Mouse (Mus musculus): ENCODE data around the gene Kcnj15. TPM values are rescaled to one million over a fixed set of nuclear protein-coding genes. Genes with fewer than 3 reads are reported as not detected.

Kcnj15 gene
- polyA plus RNA-seq, 1 experiment from 2014 or later = 2.4 TPM

GRCm38 (mm10) chr16:95283369-95283768, 26.0 kb downstream of the Kcnj15 start:
- Histone ChIP-seq H3K4me1 (peaks cover 4% of the 10 kb centered on the region; the same call in 1 of the 2 replicates), H3K4me3 (replicated peaks) (no peak overlapping the region), H3K27ac (no peak overlapping the region), H3K36me3 (no peaks in the 10 kb centered on the region), H3K27me3 (no peaks in the 10 kb centered on the region), H3K9ac (no peak overlapping the region), H3K9me3 (replicated peaks) (no peaks in the 10 kb centered on the region), H3K4me2 (no peak overlapping the region)
- WGBS = 86% methylated on average over 10 of the region's 10 CpGs
- no peak for ATAC-seq (replicated peaks; ENCODE audit: low FRiP score)

GRCm38 (mm10) chr16:95284085-95284727, 26.8 kb downstream of the Kcnj15 start:
- Histone ChIP-seq H3K9ac (no peak overlapping the region), H3K9me3 (replicated peaks) (no peaks in the 10 kb centered on the region), H3K36me3 (no peaks in the 10 kb centered on the region), H3K27ac (no peak overlapping the region), H3K4me1 (peaks cover 4% of the 10 kb centered on the region; the same call in 1 of the 2 replicates), H3K27me3 (no peaks in the 10 kb centered on the region), H3K4me3 (replicated peaks) (no peak overlapping the region), H3K4me2 (no peak overlapping the region)
- no peak for ATAC-seq (replicated peaks; ENCODE audit: low FRiP score)
- 80% methylated on average over 12 of the region's 12 CpGs for WGBS

GRCm38 (mm10) chr16:95285043-95285442, 27.7 kb downstream of the Kcnj15 start:
- Histone ChIP-seq H3K9ac (no peak overlapping the region), H3K27me3 (no peaks in the 10 kb centered on the region), H3K36me3 (no peaks in the 10 kb centered on the region), H3K4me3 (replicated peaks) (no peak overlapping the region), H3K27ac (no peak overlapping the region), H3K4me1 (peaks cover 4% of the 10 kb centered on the region; the same call in 1 of the 2 replicates), H3K9me3 (replicated peaks) (no peaks in the 10 kb centered on the region), H3K4me2 (no peak overlapping the region)
- 80% methylated on average over 4 of the region's 4 CpGs for WGBS
- no peak for ATAC-seq (replicated peaks; ENCODE audit: low FRiP score)

- H3K4me2 ChIP-seq = no peak overlapping the region
- no peak overlapping the region for H3K9ac ChIP-seq
- no peaks in the 10 kb centered on the region for H3K27me3 ChIP-seq
- no peaks in the 10 kb centered on the region for H3K9me3 ChIP-seq (replicated peaks)
- no peaks in the 10 kb centered on the region for H3K36me3 ChIP-seq
- no peak overlapping the region for H3K27ac ChIP-seq
- no peak overlapping the region for H3K4me3 ChIP-seq (replicated peaks)
- WGBS = 87% methylated on average over 4 of the region's 4 CpGs
- peaks cover 10% of the 10 kb centered on the region; the same call in 1 of the 2 replicates for H3K4me1 ChIP-seq
- no peak for ATAC-seq (replicated peaks; ENCODE audit: low FRiP score)
Observed at GRCm38 (mm10) chr16:95285767-95286166, 28.4 kb downstream of the Kcnj15 start.

GRCm38 (mm10) chr16:95287656-95288055, 30.3 kb downstream of the Kcnj15 start:
- no peak overlapping the region for H3K9ac ChIP-seq
- no peak overlapping the region for H3K4me2 ChIP-seq
- ATAC-seq (replicated peaks; ENCODE audit: low FRiP score) = peak; percentile 84
- no peaks in the 10 kb centered on the region for H3K36me3 ChIP-seq
- 69% methylated on average over 2 of the region's 2 CpGs for WGBS
- no peaks in the 10 kb centered on the region for H3K9me3 ChIP-seq (replicated peaks)
- H3K27ac ChIP-seq = peak overlapping the region; percentile 76
- no peaks in the 10 kb centered on the region for H3K27me3 ChIP-seq
- H3K4me1 ChIP-seq = peaks cover 20% of the 10 kb centered on the region
- H3K4me3 ChIP-seq (replicated peaks) = no peak overlapping the region

- 89% methylated on average over 3 of the region's 3 CpGs for WGBS
- Histone ChIP-seq H3K4me1 (peaks cover 20% of the 10 kb centered on the region), H3K9ac (no peak overlapping the region), H3K36me3 (no peaks in the 10 kb centered on the region), H3K9me3 (replicated peaks) (no peaks in the 10 kb centered on the region), H3K27ac (0 out of 2 replicates have a peak overlapping the region, but pooled peaks have one; percentile 15), H3K4me2 (no peak overlapping the region), H3K4me3 (replicated peaks) (no peak overlapping the region), H3K27me3 (no peaks in the 10 kb centered on the region)
- ATAC-seq (replicated peaks; ENCODE audit: low FRiP score) = no peak
Observed at GRCm38 (mm10) chr16:95289375-95289774, 32.0 kb downstream of the Kcnj15 start.

GRCm38 (mm10) chr16:95291450-95292101, 34.2 kb downstream of the Kcnj15 start:
- Histone ChIP-seq H3K9ac (no peak overlapping the region), H3K4me3 (replicated peaks) (no peak overlapping the region), H3K4me2 (no peak overlapping the region), H3K36me3 (no peaks in the 10 kb centered on the region), H3K27me3 (no peaks in the 10 kb centered on the region), H3K27ac (peak overlapping the region; percentile 78), H3K4me1 (peaks cover 20% of the 10 kb centered on the region), H3K9me3 (replicated peaks) (no peaks in the 10 kb centered on the region)
- 66% methylated on average over 10 of the region's 10 CpGs for WGBS
- ATAC-seq (replicated peaks; ENCODE audit: low FRiP score) = no peak

- Histone ChIP-seq H3K36me3 (no peaks in the 10 kb centered on the region), H3K27me3 (no peaks in the 10 kb centered on the region), H3K9me3 (replicated peaks) (no peaks in the 10 kb centered on the region), H3K4me1 (peaks cover 16% of the 10 kb centered on the region), H3K4me3 (replicated peaks) (no peak overlapping the region), H3K4me2 (no peak overlapping the region), H3K9ac (no peak overlapping the region), H3K27ac (no peak overlapping the region)
- WGBS = 77% methylated on average over 14 of the region's 14 CpGs
- ATAC-seq (replicated peaks; ENCODE audit: low FRiP score) = no peak
Observed at GRCm38 (mm10) chr16:95292843-95293505, 35.6 kb downstream of the Kcnj15 start.

GRCm38 (mm10) chr16:95297651-95298050, 40.3 kb downstream of the Kcnj15 start:
- no peaks in the 10 kb centered on the region for H3K4me1 ChIP-seq
- H3K9ac ChIP-seq = no peak overlapping the region
- H3K9me3 ChIP-seq (replicated peaks) = no peaks in the 10 kb centered on the region
- H3K27ac ChIP-seq = no peak overlapping the region
- no peak for ATAC-seq (replicated peaks; ENCODE audit: low FRiP score)
- no peaks in the 10 kb centered on the region for H3K27me3 ChIP-seq
- H3K4me2 ChIP-seq = no peak overlapping the region
- no peaks in the 10 kb centered on the region for H3K36me3 ChIP-seq
- H3K4me3 ChIP-seq (replicated peaks) = no peak overlapping the region
- WGBS = 69% methylated on average over 3 of the region's 3 CpGs

- Histone ChIP-seq H3K27ac (no peak overlapping the region), H3K9ac (no peak overlapping the region), H3K4me2 (no peak overlapping the region), H3K36me3 (no peaks in the 10 kb centered on the region), H3K27me3 (no peaks in the 10 kb centered on the region), H3K4me1 (peaks cover 5% of the 10 kb centered on the region; the same call in 1 of the 2 replicates), H3K9me3 (replicated peaks) (no peaks in the 10 kb centered on the region), H3K4me3 (replicated peaks) (no peak overlapping the region)
- ATAC-seq (replicated peaks; ENCODE audit: low FRiP score) = no peak
- WGBS = 92% methylated on average over 3 of the region's 3 CpGs
Observed at GRCm38 (mm10) chr16:95301667-95302066, 44.3 kb downstream of the Kcnj15 start.

GRCm38 (mm10) chr16:95303676-95304075, 46.3 kb downstream of the Kcnj15 start:
- no peak for ATAC-seq (replicated peaks; ENCODE audit: low FRiP score)
- Histone ChIP-seq H3K27me3 (no peaks in the 10 kb centered on the region), H3K4me2 (no peak overlapping the region), H3K36me3 (no peaks in the 10 kb centered on the region), H3K9ac (no peak overlapping the region), H3K4me3 (replicated peaks) (no peak overlapping the region), H3K27ac (no peak overlapping the region), H3K4me1 (peaks cover 5% of the 10 kb centered on the region; the same call in 1 of the 2 replicates), H3K9me3 (replicated peaks) (no peaks in the 10 kb centered on the region)
- WGBS = 45% methylated on average over 9 of the region's 9 CpGs

GRCm38 (mm10) chr16:95307823-95308360, 50.5 kb downstream of the Kcnj15 start:
- Histone ChIP-seq H3K4me2 (no peak overlapping the region), H3K4me1 (peaks cover 5% of the 10 kb centered on the region; the same call in 1 of the 2 replicates), H3K9me3 (replicated peaks) (no peaks in the 10 kb centered on the region), H3K9ac (no peak overlapping the region), H3K27ac (no peak overlapping the region), H3K36me3 (no peaks in the 10 kb centered on the region), H3K4me3 (replicated peaks) (no peak overlapping the region), H3K27me3 (no peaks in the 10 kb centered on the region)
- WGBS = 92% methylated on average over 3 of the region's 3 CpGs
- no peak for ATAC-seq (replicated peaks; ENCODE audit: low FRiP score)

All from kidney, embryonic 15.5 days (tissue).